Mouse (Mus musculus) retina, postnatal 1 day (tissue): ENCODE measurements at regions not wholly inside any gene's neighbourhood (a gene's known extent, or its start where the extent isn't known, plus 50 kb on each side); places are given as distances from the start of the nearest gene placed in this dataset.

Experiments
- DNase-seq: peaks from one replicate; pipeline ENCODE4 v3.0.0-alpha.2; 2012

DNA sequence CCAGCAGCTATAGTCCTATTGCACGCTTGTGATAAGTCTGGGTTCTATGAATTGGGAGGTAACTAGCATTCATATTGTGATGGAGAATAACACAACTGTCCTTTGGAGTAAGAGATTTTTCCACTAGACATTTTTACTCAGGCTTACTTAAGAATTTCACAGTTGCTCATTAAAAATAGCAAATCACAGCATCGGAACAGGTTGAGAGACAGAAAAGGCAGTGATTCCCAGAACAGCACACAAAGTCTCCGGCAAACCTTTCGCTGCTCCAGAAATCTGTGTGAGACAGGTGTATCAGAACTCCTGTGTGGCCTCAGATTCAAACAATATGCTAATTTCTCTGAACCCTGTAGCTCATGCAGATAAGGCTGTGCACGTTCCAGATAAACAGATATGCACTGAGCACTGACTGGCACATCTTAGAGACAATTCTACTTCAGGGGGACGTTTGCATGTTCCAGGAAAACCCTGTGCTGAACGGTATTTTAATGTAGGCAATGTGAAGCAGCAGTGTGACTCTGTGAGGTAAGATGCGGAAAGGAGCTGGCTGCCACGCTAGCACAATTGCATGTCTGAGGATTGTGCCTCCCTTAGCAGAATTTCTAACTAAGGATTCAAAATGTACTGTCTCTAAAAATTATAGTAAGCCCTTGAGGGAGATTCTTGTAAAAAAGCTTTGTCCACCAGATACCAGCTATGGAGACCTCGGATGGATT, 99.8 kb upstream of the Kynu start:
- no peak for DNase-seq

DNA sequence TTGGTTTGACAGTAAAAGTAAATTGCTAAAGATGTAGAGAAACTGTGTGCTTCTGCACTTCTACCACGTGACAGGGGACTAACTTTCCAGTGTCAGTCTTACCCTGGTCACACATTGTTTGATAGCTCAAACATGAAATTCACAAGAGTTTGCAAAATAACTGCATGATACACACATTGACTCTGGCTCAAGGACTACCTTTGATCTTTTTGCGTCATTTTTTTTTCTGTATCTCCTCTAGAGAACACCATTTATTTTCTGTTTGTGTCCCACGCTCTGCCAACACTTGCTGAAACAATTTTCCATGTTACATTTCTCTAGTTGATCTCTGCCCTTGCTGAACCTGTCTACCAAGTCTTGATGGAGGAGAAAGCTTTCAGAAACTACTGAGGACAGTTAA, 86.0 kb upstream of the Kynu start:
- DNase-seq = no peak

DNA sequence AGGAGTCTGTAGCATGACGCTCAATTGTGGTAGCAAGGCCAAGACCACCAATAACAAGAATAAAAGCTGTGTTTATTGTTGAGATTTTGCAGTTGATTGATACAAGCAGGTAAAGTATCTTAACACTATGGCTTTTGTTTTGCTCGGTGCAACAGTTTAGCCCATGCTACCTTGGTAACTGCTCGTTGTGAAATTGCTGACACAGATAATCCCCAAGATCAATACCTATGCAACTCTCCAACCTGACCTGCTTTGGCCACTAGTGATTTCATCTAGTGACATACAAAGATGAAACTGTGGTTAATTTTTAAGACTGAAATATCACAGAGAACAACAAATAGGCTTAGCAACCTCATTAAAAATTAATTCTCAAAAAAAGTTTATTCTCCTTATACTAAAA, 85.2 kb upstream of the Kynu start:
- no peak for DNase-seq

DNA sequence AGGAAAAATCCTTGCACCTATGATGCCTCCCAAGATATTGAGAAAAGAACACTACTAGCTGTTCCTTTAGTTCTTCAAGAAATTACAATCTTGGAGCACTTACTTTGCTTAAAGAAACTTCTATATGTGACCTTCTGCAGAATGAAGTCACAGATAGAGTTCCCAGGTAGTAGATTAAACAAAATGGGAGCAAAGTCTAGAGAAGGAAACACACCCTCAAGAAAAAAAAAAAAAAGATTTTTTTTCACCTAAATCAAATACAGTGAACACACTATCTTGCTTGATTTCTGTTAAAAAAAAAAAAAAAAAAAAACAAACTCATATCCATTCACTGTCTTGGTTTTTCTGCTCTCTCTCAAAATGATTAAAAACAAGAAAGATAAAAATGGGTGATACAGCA, 76.6 kb upstream of the Kynu start:
- no peak for DNase-seq

DNA sequence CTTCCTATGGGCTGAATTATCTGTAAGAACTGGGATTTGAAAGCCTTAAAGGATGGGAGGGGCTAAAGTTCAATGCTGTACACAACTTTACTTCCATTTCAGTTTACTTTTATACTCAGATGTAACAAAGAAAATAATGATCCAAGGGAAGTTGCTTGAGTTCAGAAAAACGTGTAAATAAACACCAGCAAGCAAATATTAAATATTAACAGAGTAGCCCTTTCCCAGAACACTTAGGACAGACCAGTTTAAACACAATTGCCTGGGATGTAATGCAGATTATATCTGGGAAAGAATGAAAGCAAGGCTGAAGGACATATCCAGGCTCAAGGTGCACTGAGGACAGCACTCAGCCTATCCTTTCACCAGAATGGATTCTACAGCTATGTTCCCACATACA, 75.3 kb upstream of the Kynu start:
- DNase-seq = no peak
